Mouse (Mus musculus): ENCODE data around the gene Sh3gl2. TPM values are rescaled to one million over a fixed set of nuclear protein-coding genes. Genes with fewer than 3 reads are reported as not detected.

Sh3gl2 gene
- polyA plus RNA-seq, 1 experiment from 2014 or later: not detected

- H3K27ac ChIP-seq: no peak overlapping the region
- WGBS (ENCODE audit: missing documents): 75% methylated on average over 3 of the region's 3 CpGs
- H3K4me3 ChIP-seq (ENCODE audit: inconsistent target): no peak overlapping the region
- no peaks in the 10 kb centered on the region for H3K36me3 ChIP-seq (ENCODE audit: inconsistent target)
- H3K79me2 ChIP-seq (ENCODE audit: inconsistent target): no peaks in the 10 kb centered on the region
These were observed 300.8 kb downstream of the Sh3gl2 start for GRCm38 (mm10) chr4:85505718-85506117.

GRCm38 (mm10) chr4:85506976-85507375 is 302.1 kb downstream of the Sh3gl2 start:
- Histone ChIP-seq H3K4me3 (ENCODE audit: inconsistent target) (no peak overlapping the region), H3K79me2 (ENCODE audit: inconsistent target) (no peaks in the 10 kb centered on the region), H3K36me3 (ENCODE audit: inconsistent target) (no peaks in the 10 kb centered on the region), H3K27ac (no peak overlapping the region)
- 83% methylated on average over 2 of the region's 2 CpGs for WGBS (ENCODE audit: missing documents)

DNA sequence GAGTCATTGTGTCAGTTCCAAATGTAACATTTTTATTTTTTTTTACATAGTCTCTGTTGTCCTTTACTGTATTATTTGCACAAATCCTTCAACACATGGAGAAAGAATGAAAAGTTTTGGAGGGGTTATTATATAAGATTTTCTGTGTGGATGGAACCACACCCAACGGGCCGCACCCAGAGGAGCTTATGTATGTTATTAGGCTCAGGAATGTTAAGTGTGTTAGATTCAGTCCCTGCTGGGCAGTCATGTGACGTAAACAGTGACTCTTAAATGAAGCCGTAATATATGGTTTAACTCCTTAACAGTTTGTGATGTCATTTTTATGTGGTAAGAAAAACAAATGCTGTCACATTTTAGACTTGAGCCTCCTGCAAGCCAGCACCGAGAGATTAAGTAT is 302.6 kb downstream of the Sh3gl2 start:
- no peaks in the 10 kb centered on the region for H3K36me3 ChIP-seq (ENCODE audit: inconsistent target)
- no peak overlapping the region for H3K27ac ChIP-seq
- WGBS (ENCODE audit: missing documents): 88% methylated on average over 5 of the region's 5 CpGs
- no peak overlapping the region for H3K4me3 ChIP-seq (ENCODE audit: inconsistent target)
- H3K79me2 ChIP-seq (ENCODE audit: inconsistent target): no peaks in the 10 kb centered on the region

DNA sequence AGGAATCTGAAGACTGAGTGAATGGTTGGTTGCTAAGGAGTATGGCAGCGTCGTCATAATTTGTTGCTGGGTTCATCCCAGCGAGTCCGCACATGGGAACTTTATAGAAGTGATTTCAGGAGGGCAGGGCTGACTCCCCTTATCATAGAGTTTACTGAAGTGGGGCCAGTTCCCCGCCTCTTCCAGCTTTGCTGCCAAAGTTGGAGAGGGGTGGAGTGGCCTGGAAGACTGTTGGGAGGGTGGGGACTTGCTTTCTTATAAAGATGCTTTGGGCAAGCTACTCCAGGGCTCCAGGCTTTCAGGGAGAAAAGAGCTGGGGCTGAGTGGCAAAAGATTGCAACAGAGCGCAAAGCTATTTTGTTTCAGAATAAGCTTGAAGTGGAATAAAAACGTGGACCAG is 308.4 kb downstream of the Sh3gl2 start:
- Histone ChIP-seq H3K27ac (no peak overlapping the region), H3K4me3 (ENCODE audit: inconsistent target) (no peak overlapping the region), H3K79me2 (ENCODE audit: inconsistent target) (no peaks in the 10 kb centered on the region), H3K36me3 (ENCODE audit: inconsistent target) (no peaks in the 10 kb centered on the region)
- WGBS (ENCODE audit: missing documents): 51% methylated on average over 7 of the region's 7 CpGs

DNA sequence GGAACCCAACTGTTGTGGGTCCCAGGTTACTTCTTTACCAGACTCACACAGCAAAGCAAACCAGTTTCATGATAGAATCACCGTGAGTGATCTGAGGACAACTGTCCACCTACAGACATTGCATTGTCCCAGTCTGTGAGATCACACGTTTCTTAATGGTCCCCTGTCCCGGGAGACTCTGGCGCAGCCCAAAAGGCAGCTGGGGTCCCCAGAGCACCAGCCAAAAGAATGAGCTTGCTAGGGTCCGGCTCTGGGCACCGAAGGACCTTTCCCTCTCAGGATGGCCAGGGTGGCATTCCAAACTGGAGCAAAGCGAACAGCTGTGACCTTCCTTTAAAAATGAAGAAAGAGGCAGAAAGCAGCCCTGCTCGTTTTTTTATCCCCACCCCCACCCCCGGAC is 308.9 kb downstream of the Sh3gl2 start, which contains the start of gene Adamtsl1:
Gene Adamtsl1, plus strand, starts transcription at position 381 of the 400 bp plus-strand sequence.
- Histone ChIP-seq H3K4me3 (ENCODE audit: inconsistent target) (no peak within 1 kb of the TSS), H3K36me3 (ENCODE audit: inconsistent target) (no peaks in the 10 kb centered on the region), H3K79me2 (ENCODE audit: inconsistent target) (no peaks in the 10 kb centered on the region), H3K27ac (no peak within 1 kb of the TSS)
- 1% methylated on average over 9 of the region's 9 CpGs for WGBS (ENCODE audit: missing documents)

DNA sequence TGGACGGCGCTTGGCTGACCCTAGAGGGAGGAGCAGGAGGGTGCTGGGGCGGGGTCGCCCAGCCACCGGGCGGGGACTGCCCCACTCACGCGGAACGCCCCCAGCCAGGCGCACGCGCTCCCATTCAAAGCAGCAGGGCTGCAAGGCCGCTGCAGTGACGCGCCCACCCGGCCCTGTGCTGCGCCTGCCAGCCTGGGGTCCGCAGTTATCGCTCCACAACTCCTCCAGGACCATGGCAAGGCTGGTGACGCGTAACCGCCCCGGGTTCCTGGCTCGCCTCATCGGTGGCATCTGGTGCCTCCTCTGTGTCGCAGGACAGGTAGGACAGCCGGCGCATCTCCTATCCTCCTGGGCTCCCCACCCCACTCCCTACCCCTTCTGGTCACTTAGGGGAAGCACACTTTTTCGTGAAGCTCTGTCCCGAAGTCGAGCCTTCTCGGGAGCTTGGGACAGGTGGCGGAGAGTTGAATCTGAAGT is 309.3 kb downstream of the Sh3gl2 start:
- Histone ChIP-seq H3K79me2 (ENCODE audit: inconsistent target) (no peaks in the 10 kb centered on the region), H3K27ac (no peak overlapping the region), H3K36me3 (ENCODE audit: inconsistent target) (no peaks in the 10 kb centered on the region), H3K4me3 (ENCODE audit: inconsistent target) (no peak overlapping the region)
- WGBS (ENCODE audit: missing documents): 5% methylated on average over 29 of the region's 33 CpGs

DNA sequence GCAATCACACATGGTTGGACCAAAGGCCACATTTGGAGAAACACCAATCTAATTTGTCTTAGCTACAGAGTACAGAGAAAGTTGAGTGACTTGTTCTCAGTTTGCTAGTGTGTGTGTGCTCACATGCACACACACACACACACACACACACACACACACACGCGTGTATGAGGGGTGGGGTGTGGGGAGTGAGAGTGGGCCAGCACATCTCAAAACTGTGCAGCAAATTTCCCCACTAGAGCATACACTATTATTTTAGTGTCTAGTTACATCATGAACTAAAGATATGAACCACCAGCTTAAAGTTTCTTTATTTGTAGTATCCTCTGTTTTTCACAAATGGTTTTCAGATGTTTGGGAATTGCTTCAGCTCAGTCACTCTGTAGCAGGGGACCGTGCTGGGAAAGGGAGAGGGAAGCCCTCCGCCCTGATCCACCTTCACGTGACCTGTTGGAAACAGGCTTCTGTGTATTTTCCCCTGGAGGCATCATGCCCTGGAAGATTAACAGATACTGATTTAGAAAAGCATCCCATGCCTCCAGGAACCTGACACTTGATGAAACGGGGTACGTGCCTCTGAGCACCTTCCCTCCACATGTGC is 322.1 kb downstream of the Sh3gl2 start:
- Histone ChIP-seq H3K4me3 (ENCODE audit: inconsistent target) (no peak overlapping the region), H3K79me2 (ENCODE audit: inconsistent target) (no peaks in the 10 kb centered on the region), H3K27ac (no peak overlapping the region), H3K36me3 (ENCODE audit: inconsistent target) (no peaks in the 10 kb centered on the region)
- WGBS (ENCODE audit: missing documents): 92% methylated on average over 7 of the region's 7 CpGs

- Histone ChIP-seq H3K27ac (no peak overlapping the region), H3K36me3 (ENCODE audit: inconsistent target) (no peaks in the 10 kb centered on the region), H3K4me3 (ENCODE audit: inconsistent target) (no peak overlapping the region), H3K79me2 (ENCODE audit: inconsistent target) (no peaks in the 10 kb centered on the region)
- whole genome bisulfite sequencing (ENCODE audit: missing documents): 13% methylated on average over 1 of the region's 1 CpGs
These were observed 324.9 kb downstream of the Sh3gl2 start for GRCm38 (mm10) chr4:85529852-85530251.

DNA sequence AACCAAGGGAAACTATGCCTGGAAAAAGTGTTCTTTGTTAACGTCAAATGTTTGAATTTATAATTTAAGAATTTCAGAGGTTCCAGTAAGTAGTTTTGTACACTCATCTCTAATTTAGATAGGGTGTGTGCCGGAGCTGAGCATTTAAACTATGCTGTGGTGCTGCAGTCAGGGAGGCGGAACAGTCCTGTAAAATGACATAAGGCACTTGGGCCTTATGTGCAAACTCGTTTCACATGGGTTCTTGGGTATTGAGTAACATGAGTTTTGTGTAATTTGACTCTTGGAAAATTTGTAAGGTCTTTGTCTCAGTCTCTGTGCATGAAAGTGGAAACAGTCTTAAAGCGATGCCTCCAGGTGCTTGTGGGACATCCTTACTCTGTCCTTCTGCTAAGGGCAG is 334.8 kb downstream of the Sh3gl2 start:
- WGBS (ENCODE audit: missing documents): 88% methylated on average over 5 of the region's 5 CpGs
- Histone ChIP-seq H3K36me3 (ENCODE audit: inconsistent target) (no peaks in the 10 kb centered on the region), H3K4me3 (ENCODE audit: inconsistent target) (no peak overlapping the region), H3K79me2 (ENCODE audit: inconsistent target) (no peaks in the 10 kb centered on the region), H3K27ac (no peak overlapping the region)

- Histone ChIP-seq H3K36me3 (ENCODE audit: inconsistent target) (no peaks in the 10 kb centered on the region), H3K79me2 (ENCODE audit: inconsistent target) (no peaks in the 10 kb centered on the region)
- 94% methylated on average over 4 of the region's 4 CpGs for WGBS (ENCODE audit: missing documents)
These were observed 338.3 kb downstream of the Sh3gl2 start for GRCm38 (mm10) chr4:85543221-85543620.

GRCm38 (mm10) chr4:85554696-85555095 is 349.8 kb downstream of the Sh3gl2 start:
- no peaks in the 10 kb centered on the region for H3K79me2 ChIP-seq (ENCODE audit: inconsistent target)
- no peak overlapping the region for H3K4me3 ChIP-seq (ENCODE audit: inconsistent target)
- 72% methylated on average over 3 of the region's 3 CpGs for WGBS (ENCODE audit: missing documents)
- no peak overlapping the region for H3K27ac ChIP-seq
- no peaks in the 10 kb centered on the region for H3K36me3 ChIP-seq (ENCODE audit: inconsistent target)

More at GRCm38 (mm10) chr4:85543221-85543620, 338.3 kb downstream of the Sh3gl2 start:
- Histone ChIP-seq H3K27ac (no peak overlapping the region), H3K4me3 (ENCODE audit: inconsistent target) (no peak overlapping the region)

- no peak overlapping the region for H3K27ac ChIP-seq
- 81% methylated on average over 6 of the region's 6 CpGs for WGBS (ENCODE audit: missing documents)
These were observed 354.8 kb downstream of the Sh3gl2 start for GRCm38 (mm10) chr4:85559753-85560152.

DNA sequence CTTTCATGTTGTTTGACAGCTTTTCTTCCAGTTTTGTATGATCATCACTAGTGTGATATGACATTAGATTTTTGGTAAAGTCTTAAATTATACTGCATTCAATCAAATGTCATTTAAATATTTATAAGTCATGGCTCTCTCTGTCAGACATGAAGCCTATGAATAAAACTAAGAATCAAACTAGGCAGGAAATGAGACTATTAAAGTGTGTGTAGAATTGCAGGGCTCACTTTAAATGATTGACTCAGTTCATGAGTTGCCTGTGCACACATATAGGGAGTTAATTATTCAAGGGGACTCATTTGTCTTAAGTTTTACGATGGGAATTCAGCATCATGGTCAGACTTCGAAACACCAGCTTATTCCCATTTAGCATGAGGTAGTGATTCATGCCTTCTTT is 380.5 kb downstream of the Sh3gl2 start:
- H3K27ac ChIP-seq: no peak overlapping the region
- no peaks in the 10 kb centered on the region for H3K79me2 ChIP-seq (ENCODE audit: inconsistent target)
- 85% methylated on average over 2 of the region's 2 CpGs for whole genome bisulfite sequencing (ENCODE audit: missing documents)
- H3K36me3 ChIP-seq (ENCODE audit: inconsistent target): no peaks in the 10 kb centered on the region
- H3K4me3 ChIP-seq (ENCODE audit: inconsistent target): no peak overlapping the region

More at GRCm38 (mm10) chr4:85559753-85560152, 354.8 kb downstream of the Sh3gl2 start:
- Histone ChIP-seq H3K79me2 (ENCODE audit: inconsistent target) (no peaks in the 10 kb centered on the region), H3K4me3 (ENCODE audit: inconsistent target) (no peak overlapping the region), H3K36me3 (ENCODE audit: inconsistent target) (no peaks in the 10 kb centered on the region)

- no peak overlapping the region for H3K4me3 ChIP-seq (ENCODE audit: inconsistent target)
- H3K36me3 ChIP-seq (ENCODE audit: inconsistent target): no peaks in the 10 kb centered on the region
- WGBS (ENCODE audit: missing documents): 93% methylated on average over 4 of the region's 4 CpGs
- no peaks in the 10 kb centered on the region for H3K79me2 ChIP-seq (ENCODE audit: inconsistent target)
- H3K27ac ChIP-seq: no peak overlapping the region
These were observed 384.0 kb downstream of the Sh3gl2 start for GRCm38 (mm10) chr4:85588928-85589327.

DNA sequence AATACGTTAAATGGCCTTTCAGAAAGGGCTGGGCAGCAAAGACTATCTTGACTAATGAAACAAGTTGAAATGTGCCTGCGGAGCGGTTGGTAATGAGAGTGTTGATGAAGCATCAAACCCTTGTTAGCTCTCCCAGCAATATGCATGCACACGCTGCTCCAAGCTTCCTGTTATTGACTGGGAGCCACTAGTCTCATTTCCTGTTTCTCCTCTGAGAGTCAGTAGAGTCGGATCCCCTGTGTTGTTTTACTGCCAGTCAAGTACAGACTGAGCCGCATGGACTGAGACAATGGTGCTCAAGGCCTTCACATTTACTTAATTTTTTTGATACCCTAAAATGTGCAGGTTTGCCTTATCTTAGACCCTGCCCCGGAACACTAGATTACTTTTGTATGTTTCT is 386.1 kb downstream of the Sh3gl2 start:
- no peak overlapping the region for H3K4me3 ChIP-seq (ENCODE audit: inconsistent target)
- no peaks in the 10 kb centered on the region for H3K36me3 ChIP-seq (ENCODE audit: inconsistent target)
- WGBS (ENCODE audit: missing documents): 53% methylated on average over 7 of the region's 7 CpGs
- no peak overlapping the region for H3K27ac ChIP-seq
- H3K79me2 ChIP-seq (ENCODE audit: inconsistent target): no peaks in the 10 kb centered on the region

DNA sequence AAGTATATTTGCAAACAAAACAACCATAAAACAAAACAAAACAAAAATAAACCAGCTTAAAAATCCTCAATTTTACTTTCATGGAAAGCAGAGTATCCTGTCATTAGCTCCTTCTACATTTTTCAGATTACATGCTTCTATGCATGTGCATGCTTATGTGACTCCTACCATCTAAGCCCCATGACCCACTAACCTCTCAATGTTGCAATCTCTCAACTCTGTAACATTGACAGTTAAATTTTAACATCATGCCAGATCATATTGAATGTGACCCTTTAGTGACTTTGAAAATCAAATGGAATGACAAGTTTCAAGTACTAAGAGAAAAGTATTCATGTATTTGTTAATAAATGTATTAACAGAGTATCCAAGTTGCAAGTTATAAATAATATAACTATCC is 389.2 kb downstream of the Sh3gl2 start:
- H3K27ac ChIP-seq: no peak overlapping the region
- H3K4me3 ChIP-seq (ENCODE audit: inconsistent target): no peak overlapping the region
- no peaks in the 10 kb centered on the region for H3K36me3 ChIP-seq (ENCODE audit: inconsistent target)
- H3K79me2 ChIP-seq (ENCODE audit: inconsistent target): no peaks in the 10 kb centered on the region
